Mouse (Mus musculus): Measurements from ENCODE around the gene Src. TPM values are rescaled to one million over a fixed set of nuclear protein-coding genes. Genes with fewer than 3 reads are reported as not detected.

Src gene
- polyA plus RNA-seq, 1 experiment from 2014 or later: 26.5 TPM

- H3K27ac ChIP-seq (ENCODE audit: low read depth, low read length): no peak overlapping the region
Observed at GRCm38 (mm10) chr2:157517526-157517925, 99.3 kb downstream of the Src start.

GRCm38 (mm10) chr2:157518451-157518850 lies 100.2 kb downstream of the Src start:
- no peak overlapping the region for H3K27ac ChIP-seq (ENCODE audit: low read depth, low read length)

More at GRCm38 (mm10) chr2:157517526-157517925, 99.3 kb downstream of the Src start:
- Histone ChIP-seq H3K4me1 (ENCODE audit: control insufficient read depth, insufficient read depth, low read depth, low read length) (peaks cover 38% of the 10 kb centered on the region), H3K9ac (ENCODE audit: low read depth, low read length) (no peak overlapping the region), H3K4me2 (ENCODE audit: low read length) (no peak overlapping the region), H3K36me3 (ENCODE audit: control insufficient read depth, insufficient read depth, low read length) (no peaks in the 10 kb centered on the region), H3K27me3 (replicated peaks; ENCODE audit: control insufficient read depth, insufficient read depth, low read length) (no peaks in the 10 kb centered on the region), H3K4me3 (ENCODE audit: low read length) (no peak overlapping the region), H3K9me3 (ENCODE audit: control insufficient read depth, low read length) (no peaks in the 10 kb centered on the region)
- 40% methylated on average over 6 of the region's 6 CpGs for WGBS
- ATAC-seq: peak; percentile 48; the same call in 1 of the 2 replicates

GRCm38 (mm10) chr2:157519452-157519851 lies 101.2 kb downstream of the Src start:
- ATAC-seq: no peak
- H3K4me3 ChIP-seq (ENCODE audit: low read length): no peak overlapping the region
- peak overlapping the region; percentile 67; the same call in 1 of the 2 replicates for H3K27ac ChIP-seq (ENCODE audit: low read depth, low read length)
- H3K9ac ChIP-seq (ENCODE audit: low read depth, low read length): no peak overlapping the region
- peaks cover 27% of the 10 kb centered on the region for H3K4me1 ChIP-seq (ENCODE audit: control insufficient read depth, insufficient read depth, low read depth, low read length)
- H3K27me3 ChIP-seq (replicated peaks; ENCODE audit: control insufficient read depth, insufficient read depth, low read length): no peaks in the 10 kb centered on the region
- no peaks in the 10 kb centered on the region for H3K36me3 ChIP-seq (ENCODE audit: control insufficient read depth, insufficient read depth, low read length)
- WGBS: 53% methylated on average over 6 of the region's 6 CpGs
- no peaks in the 10 kb centered on the region for H3K9me3 ChIP-seq (ENCODE audit: control insufficient read depth, low read length)
- no peak overlapping the region for H3K4me2 ChIP-seq (ENCODE audit: low read length)

More at GRCm38 (mm10) chr2:157518451-157518850, 100.2 kb downstream of the Src start:
- H3K4me3 ChIP-seq (ENCODE audit: low read length): no peak overlapping the region
- H3K36me3 ChIP-seq (ENCODE audit: control insufficient read depth, insufficient read depth, low read length): no peaks in the 10 kb centered on the region
- WGBS: 27% methylated on average over 7 of the region's 7 CpGs
- no peak overlapping the region for H3K4me2 ChIP-seq (ENCODE audit: low read length)
- no peaks in the 10 kb centered on the region for H3K27me3 ChIP-seq (replicated peaks; ENCODE audit: control insufficient read depth, insufficient read depth, low read length)
- no peak for ATAC-seq
- peaks cover 35% of the 10 kb centered on the region for H3K4me1 ChIP-seq (ENCODE audit: control insufficient read depth, insufficient read depth, low read depth, low read length)
- H3K9me3 ChIP-seq (ENCODE audit: control insufficient read depth, low read length): no peaks in the 10 kb centered on the region
- H3K9ac ChIP-seq (ENCODE audit: low read depth, low read length): no peak overlapping the region

- H3K4me3 ChIP-seq (ENCODE audit: low read length): no peak overlapping the region
- H3K4me1 ChIP-seq (ENCODE audit: control insufficient read depth, insufficient read depth, low read depth, low read length): peaks cover 29% of the 10 kb centered on the region
- no peaks in the 10 kb centered on the region for H3K27me3 ChIP-seq (replicated peaks; ENCODE audit: control insufficient read depth, insufficient read depth, low read length)
- H3K9me3 ChIP-seq (ENCODE audit: control insufficient read depth, low read length): no peaks in the 10 kb centered on the region
- H3K27ac ChIP-seq (ENCODE audit: low read depth, low read length): peak overlapping the region; percentile 48
- no peak overlapping the region for H3K4me2 ChIP-seq (ENCODE audit: low read length)
- H3K9ac ChIP-seq (ENCODE audit: low read depth, low read length): no peak overlapping the region
- peak; percentile 75; the same call in 1 of the 2 replicates for ATAC-seq
- H3K36me3 ChIP-seq (ENCODE audit: control insufficient read depth, insufficient read depth, low read length): no peaks in the 10 kb centered on the region
- 12% methylated on average over 5 of the region's 5 CpGs for WGBS
Observed at GRCm38 (mm10) chr2:157520496-157520895, 102.3 kb downstream of the Src start.

Other genes with a start within 250 kb of the Src start
- 4.7 and 5.9 TPM in 2 replicates for gene Rbl1, start 213.9 kb upstream of the Src start, polyA plus RNA-seq (2015; fragmentation: Nextera tagmentation; extraction: Ambion mirVana)
- gene Rpn2, start 139.4 kb upstream of the Src start, polyA plus RNA-seq (2015; fragmentation: Nextera tagmentation; extraction: Ambion mirVana): 237 and 246 TPM in 2 replicates
- 0.47 and 0.51 TPM in 2 replicates for gene Mroh8, start 138.9 kb upstream of the Src start, polyA plus RNA-seq (2015; fragmentation: Nextera tagmentation; extraction: Ambion mirVana)
- gene Ghrh, start 70.9 kb upstream of the Src start, polyA plus RNA-seq (2015; fragmentation: Nextera tagmentation; extraction: Ambion mirVana): 0.91 and 1.0 TPM in 2 replicates
- gene Manbal, start 50.9 kb upstream of the Src start, polyA plus RNA-seq (2015; fragmentation: Nextera tagmentation; extraction: Ambion mirVana): 120 and 123 TPM in 2 replicates
- 6,388 and 6,390 TPM in 2 replicates for gene Nnat, start 141.6 kb downstream of the Src start, polyA plus RNA-seq (2015; fragmentation: Nextera tagmentation; extraction: Ambion mirVana)
- 288 and 298 TPM in 2 replicates for gene Blcap, start 152.8 kb downstream of the Src start, polyA plus RNA-seq (2015; fragmentation: Nextera tagmentation; extraction: Ambion mirVana)

Measured in hindbrain, embryonic 16.5 days (tissue).